Mouse (Mus musculus) gastrocnemius, adult 18-20 months (tissue): Measurements from ENCODE around the gene Ezh1. TPM values are rescaled to one million over a fixed set of nuclear protein-coding genes. Genes with fewer than 3 reads are reported as not detected.

Experiments used
- DNase-seq: peaks from one replicate; pipeline ENCODE4 v3.0.0; 2021; ENCODE audit warnings: low spot score
- total RNA-seq, 2 experiments: library from RNA; stranded (reverse); gene quantifications; 2 replicates each; pipeline ENCODE4 v1.2.3; 2021

Gene Ezh1
- total RNA-seq, 2 experiments from 2014 or later = 25.3 to 26.3 TPM

GRCm38 (mm10) chr11:101216936-101217335, 9.3 kb downstream of the Ezh1 start:
- no peak for DNase-seq

- peak; percentile 76 for DNase-seq
Measured at GRCm38 (mm10) chr11:101211970-101212369, 14.3 kb downstream of the Ezh1 start.

- DNase-seq = no peak
Measured at GRCm38 (mm10) chr11:101200986-101201385, 25.3 kb downstream of the Ezh1 start.

- no peak for DNase-seq
Measured at GRCm38 (mm10) chr11:101199555-101199954, 26.7 kb downstream of the Ezh1 start.

GRCm38 (mm10) chr11:101196175-101196574, 30.1 kb downstream of the Ezh1 start:
- DNase-seq = no peak

GRCm38 (mm10) chr11:101195571-101195970, 30.7 kb downstream of the Ezh1 start:
- no peak for DNase-seq

- DNase-seq = no peak
Measured at GRCm38 (mm10) chr11:101195101-101195500, 31.2 kb downstream of the Ezh1 start.

GRCm38 (mm10) chr11:101194643-101195042, 31.6 kb downstream of the Ezh1 start:
- no peak for DNase-seq

- DNase-seq = no peak
Measured at GRCm38 (mm10) chr11:101194137-101194536, 32.1 kb downstream of the Ezh1 start.

GRCm38 (mm10) chr11:101193076-101193475, 33.2 kb downstream of the Ezh1 start:
- DNase-seq = no peak

- no peak for DNase-seq
Measured at GRCm38 (mm10) chr11:101192646-101193045, 33.6 kb downstream of the Ezh1 start.

- DNase-seq = no peak
Measured at GRCm38 (mm10) chr11:101191919-101192470, 34.3 kb downstream of the Ezh1 start.

GRCm38 (mm10) chr11:101190913-101191907, 35.1 kb downstream of the Ezh1 start:
- no peak for DNase-seq

- no peak for DNase-seq
Measured at GRCm38 (mm10) chr11:101190181-101190912, 35.9 kb downstream of the Ezh1 start.

- peak; percentile 80 for DNase-seq
Measured at GRCm38 (mm10) chr11:101189495-101190180, 36.6 kb downstream of the Ezh1 start.

- DNase-seq = no peak
Measured at GRCm38 (mm10) chr11:101188166-101188805, 38.0 kb downstream of the Ezh1 start.

GRCm38 (mm10) chr11:101187541-101187940, 38.7 kb downstream of the Ezh1 start:
- no peak for DNase-seq

- no peak for DNase-seq
Measured at GRCm38 (mm10) chr11:101186526-101187247, 39.6 kb downstream of the Ezh1 start.

GRCm38 (mm10) chr11:101185441-101185840, 40.8 kb downstream of the Ezh1 start:
- no peak for DNase-seq

GRCm38 (mm10) chr11:101184984-101185383, 41.3 kb downstream of the Ezh1 start:
- no peak for DNase-seq
